Mouse (Mus musculus) C2C12 (cell line): ENCODE measurements at regions not wholly inside any gene's neighbourhood (a gene's known extent, or its start where the extent isn't known, plus 50 kb on each side); places are given as distances from the start of the nearest gene placed in this dataset.

Source experiments
- H3K27me3 ChIP-seq: one replicate; pipeline ENCODE4 v1.6.1; 2011; ENCODE audit not compliant: control insufficient read depth, insufficient read depth, insufficient read length
- H3K36me3 ChIP-seq: one replicate; pipeline ENCODE4 v1.6.1; 2011; ENCODE audit not compliant: control insufficient read depth, insufficient read depth
- H3K4me3 ChIP-seq: one replicate; pipeline ENCODE4 v1.5.1; 2011; ENCODE audit warnings: mild to moderate bottlenecking, control low read depth; ENCODE audit not compliant: poor library complexity, insufficient read depth, severe bottlenecking
- H3K79me2 ChIP-seq: one replicate; pipeline ENCODE4 v1.6.1; 2011; ENCODE audit not compliant: control insufficient read depth, insufficient read depth
- H3K79me3 ChIP-seq: one replicate; pipeline ENCODE4 v1.6.1; 2011; ENCODE audit warnings: low read depth, control low read depth
- H3ac ChIP-seq: one replicate; pipeline ENCODE3; 2011; ENCODE audit warnings: low read depth; ENCODE audit not compliant: control insufficient read depth, insufficient read length
- CEBPB ChIP-seq: IDR thresholded peaks from one replicate; pipeline ENCODE4 v1.6.1; 2011; ENCODE audit warnings: low read depth, mild to moderate bottlenecking, control low read depth, moderate library complexity
- CTCF ChIP-seq: IDR thresholded peaks from one replicate; pipeline ENCODE4 v1.5.1; 2011; ENCODE audit not compliant: control insufficient read depth, insufficient read depth, insufficient read length
- FOSL1 ChIP-seq: IDR thresholded peaks from one replicate; pipeline ENCODE4 v1.8.0; 2011; ENCODE audit warnings: mild to moderate bottlenecking, low read length; ENCODE audit not compliant: poor library complexity, insufficient read depth, severe bottlenecking
- MAX ChIP-seq: IDR thresholded peaks from one replicate; pipeline ENCODE4 v1.6.1; 2011; ENCODE audit warnings: mild to moderate bottlenecking, control low read depth
- MYOD1 ChIP-seq: IDR thresholded peaks from one replicate; pipeline ENCODE4 v1.6.1; 2011; ENCODE audit warnings: low read depth; ENCODE audit not compliant: control insufficient read depth, insufficient read length
- MYOG ChIP-seq: IDR thresholded peaks from one replicate; pipeline ENCODE4 v1.6.1; 2011; ENCODE audit not compliant: control insufficient read depth, insufficient read length; ENCODE audit errors: extremely low read depth
- USF1 ChIP-seq: IDR thresholded peaks from one replicate; pipeline ENCODE4 v1.6.1; 2011; ENCODE audit warnings: low read depth, mild to moderate bottlenecking, control low read depth, moderate library complexity

DNA sequence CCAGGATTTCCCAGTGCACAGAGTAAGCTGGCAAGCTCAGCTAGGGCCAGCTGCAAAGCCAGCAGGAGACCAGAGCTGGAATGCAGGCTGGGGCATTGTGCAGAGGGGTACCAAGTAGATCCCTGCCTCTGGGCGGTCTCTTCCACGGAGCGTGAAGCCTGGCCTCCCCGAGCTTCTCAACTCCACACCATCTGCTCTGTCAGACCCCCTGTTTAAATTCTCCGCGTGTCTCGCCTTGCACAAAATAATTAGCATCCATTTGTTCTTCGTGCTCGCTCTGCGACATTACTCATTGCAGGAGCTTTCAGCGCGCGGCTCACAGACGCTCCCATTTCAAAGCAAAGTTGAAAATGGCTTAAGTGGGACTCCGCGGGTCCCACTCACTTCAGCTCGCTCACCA lies 209.3 kb upstream of the Nlrp1b start:
- H3K79me3 ChIP-seq, result no peaks in the 10 kb centered on the region
- H3ac ChIP-seq, result no peak overlapping the region
- no peak overlapping the region for H3K4me3 ChIP-seq
- no peaks in the 10 kb centered on the region for H3K36me3 ChIP-seq
- TF ChIP-seq CEBPB, result no peak
- TF ChIP-seq CTCF, result no peak
- TF ChIP-seq FOSL1, result no peak
- H3K27me3 ChIP-seq, result no peaks in the 10 kb centered on the region
- H3K79me2 ChIP-seq, result no peaks in the 10 kb centered on the region

DNA sequence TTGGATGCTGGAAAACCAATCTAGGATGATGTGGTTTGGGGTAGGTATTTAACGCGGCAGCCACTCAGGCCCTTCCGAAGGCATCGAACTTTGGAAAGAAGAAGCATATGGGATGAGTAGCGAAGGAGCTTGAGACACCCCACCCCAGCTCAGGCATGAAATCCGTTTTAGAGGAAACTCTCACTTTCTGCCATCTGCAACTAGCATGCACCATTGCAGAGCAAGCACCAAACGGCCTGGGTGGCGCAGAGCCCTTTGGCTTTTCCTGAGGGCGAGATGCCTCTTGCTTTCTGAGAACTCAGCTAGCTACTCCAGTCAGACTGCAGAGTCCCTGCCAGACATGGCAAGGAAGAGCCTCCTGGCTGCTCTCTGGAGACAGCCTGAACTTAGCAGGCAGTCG lies 209.9 kb upstream of the Nlrp1b start:
- Histone ChIP-seq H3K27me3 (no peaks in the 10 kb centered on the region), H3K36me3 (no peaks in the 10 kb centered on the region), H3ac (no peak overlapping the region), H3K79me3 (no peaks in the 10 kb centered on the region), H3K4me3 (no peak overlapping the region), H3K79me2 (no peaks in the 10 kb centered on the region)
- TF ChIP-seq MAX, result no peak

DNA sequence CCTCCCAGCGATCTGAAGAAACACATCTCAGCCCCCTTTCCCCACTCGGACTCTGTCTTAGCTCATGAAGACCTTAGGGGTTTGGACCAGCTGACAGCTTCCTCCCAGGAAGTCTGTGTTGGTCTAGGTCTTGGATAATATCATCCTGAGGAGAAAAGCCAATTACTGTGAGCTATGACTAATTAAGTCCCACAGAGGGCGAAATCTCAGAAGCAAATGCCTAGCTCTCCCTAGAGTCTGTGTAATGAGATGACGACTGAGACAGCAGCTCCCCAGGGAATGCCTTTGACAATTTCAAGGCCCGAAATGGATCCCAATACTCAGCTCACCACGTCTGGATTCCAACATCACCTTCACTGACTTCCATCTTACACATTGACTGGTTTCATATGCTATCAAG lies 213.5 kb upstream of the Nlrp1b start:
- no peaks in the 10 kb centered on the region for H3K79me2 ChIP-seq

DNA sequence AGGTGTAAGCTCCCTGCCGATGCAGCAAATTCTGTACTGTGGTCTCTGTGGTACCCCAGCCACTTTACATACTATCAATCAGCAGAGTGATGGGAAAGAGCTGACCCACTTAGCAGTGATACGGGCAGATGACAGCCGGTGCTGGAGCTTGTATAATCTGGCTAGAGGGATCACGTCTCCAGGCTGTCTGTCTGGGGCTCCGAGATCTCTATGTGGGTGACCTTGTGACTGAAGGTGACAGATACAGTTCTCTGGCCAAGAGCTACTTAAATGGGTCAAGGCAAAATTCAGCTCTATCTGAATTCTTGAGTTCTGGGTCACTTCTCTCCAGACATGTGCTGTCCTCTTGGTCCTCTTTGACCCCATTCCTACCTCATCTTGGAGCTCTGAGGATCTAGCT lies 216.1 kb upstream of the Nlrp1b start:
- Histone ChIP-seq H3K36me3 (no peaks in the 10 kb centered on the region), H3K79me2 (no peaks in the 10 kb centered on the region), H3K27me3 (no peaks in the 10 kb centered on the region), H3K79me3 (no peaks in the 10 kb centered on the region), H3K4me3 (no peak overlapping the region), H3ac (no peak overlapping the region)
- TF ChIP-seq MYOG, result no peak
- no peak for TF ChIP-seq CTCF
- no peak for TF ChIP-seq USF1
- TF ChIP-seq MYOD1, result no peak
- TF ChIP-seq CEBPB, result no peak
- TF ChIP-seq FOSL1, result no peak
- no peak for TF ChIP-seq MAX

More for the DNA sequence above, 213.5 kb upstream of the Nlrp1b start:
- Histone ChIP-seq H3K4me3 (no peak overlapping the region), H3K36me3 (no peaks in the 10 kb centered on the region), H3ac (no peak overlapping the region), H3K27me3 (no peaks in the 10 kb centered on the region), H3K79me3 (no peaks in the 10 kb centered on the region)
- TF ChIP-seq MYOG (no peak), USF1 (no peak), CEBPB (no peak), FOSL1 (no peak), MAX (no peak), CTCF (no peak), MYOD1 (no peak)

DNA sequence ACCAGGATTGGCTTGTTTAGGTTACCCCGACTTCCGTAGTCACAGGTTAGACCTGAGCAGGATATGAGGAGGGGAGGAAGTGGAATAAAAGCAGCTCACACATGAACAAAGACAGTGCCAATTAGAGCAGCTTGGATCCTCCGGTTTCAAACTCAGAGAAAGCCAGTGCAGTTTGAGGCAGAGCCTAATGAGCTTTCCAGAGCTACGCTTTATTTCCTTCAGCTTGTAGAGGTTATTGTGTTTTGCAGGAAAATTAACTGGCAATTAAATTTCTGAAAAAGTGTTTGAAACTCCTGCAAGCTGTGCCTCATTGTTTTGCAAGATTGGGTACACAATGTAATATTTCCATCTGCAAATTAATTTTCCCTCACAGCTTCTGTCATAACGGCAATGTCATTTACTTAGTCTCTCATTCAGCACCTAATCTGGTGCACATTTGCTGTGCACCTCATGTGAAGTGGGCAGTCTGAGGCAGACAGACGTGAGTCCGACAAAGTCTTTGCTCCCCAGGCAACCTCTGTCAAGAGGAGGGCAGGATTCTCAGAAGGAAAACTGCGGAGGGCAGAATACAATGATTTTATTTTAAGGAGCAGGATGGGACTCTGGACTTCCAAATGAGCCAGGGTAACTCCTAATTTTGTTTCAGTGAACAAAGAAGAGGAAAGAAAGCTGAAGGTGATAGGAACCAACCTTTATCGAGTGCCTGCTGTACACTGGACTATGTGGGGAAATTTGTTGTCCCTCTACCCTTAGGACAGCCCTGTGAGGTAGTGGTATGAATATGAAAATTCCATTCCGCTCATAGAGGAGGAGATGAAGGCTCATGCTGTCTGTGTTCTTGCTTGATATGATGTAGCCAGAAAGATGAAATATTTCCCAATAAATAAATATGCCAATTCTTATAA lies 217.6 kb upstream of the Nlrp1b start:
- TF ChIP-seq USF1 (no peak), MYOG (no peak), MYOD1 (no peak), CEBPB (no peak), MAX (no peak), FOSL1 (no peak)
- Histone ChIP-seq H3K27me3 (no peaks in the 10 kb centered on the region), H3K79me2 (no peaks in the 10 kb centered on the region), H3K79me3 (no peaks in the 10 kb centered on the region), H3K4me3 (no peak overlapping the region), H3ac (no peak overlapping the region), H3K36me3 (no peaks in the 10 kb centered on the region)

DNA sequence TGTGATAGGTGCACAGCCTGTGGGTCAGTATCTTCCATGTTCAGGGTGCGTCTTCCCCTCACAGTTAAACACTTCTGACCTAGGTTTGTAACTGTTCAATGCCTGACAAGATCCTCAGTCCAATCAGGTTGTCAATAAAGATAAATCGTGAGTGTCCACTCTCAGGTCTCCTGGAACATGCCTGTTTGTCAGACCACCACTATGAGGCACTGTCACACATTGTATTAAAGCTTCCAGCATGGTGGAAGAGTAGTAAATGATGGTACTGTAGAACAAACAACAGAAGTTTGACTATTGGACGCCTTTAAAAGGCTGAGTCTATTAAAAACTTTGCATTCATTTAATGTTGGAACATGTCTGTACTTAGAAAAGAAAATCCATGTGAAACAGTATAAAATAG lies 249.6 kb upstream of the Nlrp1b start:
- Histone ChIP-seq H3K36me3 (no peaks in the 10 kb centered on the region), H3K4me3 (no peak overlapping the region), H3K27me3 (no peaks in the 10 kb centered on the region), H3K79me2 (no peaks in the 10 kb centered on the region), H3ac (no peak overlapping the region), H3K79me3 (no peaks in the 10 kb centered on the region)
- TF ChIP-seq USF1 (no peak), MYOG (no peak), CTCF (no peak), MAX (no peak), FOSL1 (no peak), MYOD1 (no peak), CEBPB (no peak)
